Mouse (Mus musculus) urinary bladder, postnatal 36 days (tissue): Measurements from ENCODE around the gene Slc41a3.
A peak's percentile ranks its signal among the peaks of the same experiment; 100 is the strongest.

ENCODE experiments used
- DNase-seq, 2 experiments: peaks; one replicate each; pipeline ENCODE4 v3.0.0; 2022; ENCODE audit warnings: low spot score in 2 of 2, mixed read lengths in 1 of 2

Slc41a3 gene

GRCm38 (mm10) chr6:90597592-90597991, 6.9 kb upstream of the Slc41a3 start:
- DNase-seq: peak in 1 of 2 experiments; percentile 54

- DNase-seq: no peak
These were observed 6.3 kb upstream of the Slc41a3 start for GRCm38 (mm10) chr6:90598197-90598596.

- no peak for DNase-seq
These were observed 4.2 kb upstream of the Slc41a3 start for GRCm38 (mm10) chr6:90600351-90600750.

GRCm38 (mm10) chr6:90601736-90602135, 2.8 kb upstream of the Slc41a3 start:
- DNase-seq: no peak

GRCm38 (mm10) chr6:90602304-90602703, 2.2 kb upstream of the Slc41a3 start:
- DNase-seq: no peak

- DNase-seq: no peak
These were observed 1.4 kb upstream of the Slc41a3 start for GRCm38 (mm10) chr6:90603126-90603525.

- DNase-seq: no peak
These were observed 395 bp upstream of the Slc41a3 start for GRCm38 (mm10) chr6:90604130-90604529.

GRCm38 (mm10) chr6:90605298-90605665, 757 bp downstream of the Slc41a3 start:
- DNase-seq: no peak

GRCm38 (mm10) chr6:90606538-90606937, 2.0 kb downstream of the Slc41a3 start:
- peak; percentile 39 to 50 for DNase-seq

- peak; percentile 39 to 48 for DNase-seq
These were observed 2.7 kb downstream of the Slc41a3 start for GRCm38 (mm10) chr6:90607196-90607595.

GRCm38 (mm10) chr6:90608186-90608585, 3.7 kb downstream of the Slc41a3 start:
- no peak for DNase-seq

- DNase-seq: no peak
These were observed 5.7 kb downstream of the Slc41a3 start for GRCm38 (mm10) chr6:90610248-90610647.

GRCm38 (mm10) chr6:90613277-90613676, 8.8 kb downstream of the Slc41a3 start:
- no peak for DNase-seq

GRCm38 (mm10) chr6:90615362-90615761, 10.8 kb downstream of the Slc41a3 start:
- DNase-seq: no peak

- no peak for DNase-seq
These were observed 11.5 kb downstream of the Slc41a3 start for GRCm38 (mm10) chr6:90615991-90616390.

- no peak for DNase-seq
These were observed 12.0 kb downstream of the Slc41a3 start for GRCm38 (mm10) chr6:90616481-90616880.

- no peak for DNase-seq
These were observed 13.7 kb downstream of the Slc41a3 start for GRCm38 (mm10) chr6:90618274-90618673.

GRCm38 (mm10) chr6:90618821-90619636, 14.5 kb downstream of the Slc41a3 start:
- no peak for DNase-seq

- no peak for DNase-seq
These were observed 15.4 kb downstream of the Slc41a3 start for GRCm38 (mm10) chr6:90619936-90620335.

- no peak for DNase-seq
These were observed 16.5 kb downstream of the Slc41a3 start for GRCm38 (mm10) chr6:90620791-90621583.

GRCm38 (mm10) chr6:90621584-90621890, 17.0 kb downstream of the Slc41a3 start:
- DNase-seq: no peak

GRCm38 (mm10) chr6:90622758-90623455, 18.4 kb downstream of the Slc41a3 start:
- no peak for DNase-seq

GRCm38 (mm10) chr6:90623456-90623836, 18.9 kb downstream of the Slc41a3 start:
- no peak for DNase-seq
